Mouse (Mus musculus) forebrain, embryonic 13.5 days (tissue): ENCODE results near the gene Smim13. TPM values are rescaled to one million over a fixed set of nuclear protein-coding genes. Genes with fewer than 3 reads are reported as not detected.

Experiments used
- ATAC-seq: fragments of 200-750 bp; cut with Nextera tagmentation; 2 replicates; pipeline ENCODE4 v1.8.0; 2017
- H3K27ac ChIP-seq: fragments of 300-500 bp; sonication (generic); 2 replicates; pipeline ENCODE4 v1.5.1; 2015; ENCODE audit warnings: inconsistent platforms, mild to moderate bottlenecking, moderate library complexity
- H3K27me3 ChIP-seq: fragments of 300-500 bp; sonication (generic); 2 replicates; pipeline ENCODE4 v1.6.1; 2015; ENCODE audit warnings: mild to moderate bottlenecking, inconsistent platforms
- H3K36me3 ChIP-seq: fragments of 300-500 bp; sonication (generic); 2 replicates; pipeline ENCODE4 v1.6.1; 2015; ENCODE audit warnings: mild to moderate bottlenecking, inconsistent platforms; ENCODE audit not compliant: poor library complexity, severe bottlenecking
- H3K4me1 ChIP-seq: fragments of 300-500 bp; sonication (generic); 2 replicates; pipeline ENCODE4 v1.6.1; 2015; ENCODE audit warnings: inconsistent platforms
- H3K4me2 ChIP-seq: fragments of 300-500 bp; sonication (generic); 2 replicates; pipeline ENCODE4 v1.6.1; 2015; ENCODE audit warnings: inconsistent platforms, mild to moderate bottlenecking, moderate library complexity
- H3K4me3 ChIP-seq: fragments of 300-500 bp; sonication (generic); 2 replicates; pipeline ENCODE4 v1.5.1; 2015; ENCODE audit warnings: mild to moderate bottlenecking, inconsistent platforms
- H3K9ac ChIP-seq: fragments of 300-500 bp; sonication (generic); 2 replicates; pipeline ENCODE4 v1.6.1; 2015; ENCODE audit warnings: mild to moderate bottlenecking, inconsistent platforms
- H3K9me3 ChIP-seq: fragments of 300-500 bp; sonication (generic); replicated peaks from 2 replicates; pipeline ENCODE4 v1.6.1; 2016; ENCODE audit warnings: inconsistent platforms
- WGBS: fragments of 180-500 bp; shearing (Covaris S2); methylation state at CpG from one replicate; pipeline ENCODE4 v1.1.7; 2015; 5-methylcytosine and 5-hydroxymethylcytosine counted together
- polyA plus RNA-seq: library from polyadenylated mRNA; unstranded; fragments of >200 nt; fragmentation: Nextera tagmentation; extraction: Ambion mirVana; gene quantifications from 2 replicates; pipeline ENCODE4 v1.2.1, GENCODE M21; 2015

Gene Smim13
- polyA plus RNA-seq, 1 experiment from 2014 or later: 14.6 TPM

GRCm38 (mm10) chr13:41263304-41264006 is 13.8 kb downstream of the Smim13 start:
- WGBS: 93% methylated on average over 5 of the region's 5 CpGs

DNA sequence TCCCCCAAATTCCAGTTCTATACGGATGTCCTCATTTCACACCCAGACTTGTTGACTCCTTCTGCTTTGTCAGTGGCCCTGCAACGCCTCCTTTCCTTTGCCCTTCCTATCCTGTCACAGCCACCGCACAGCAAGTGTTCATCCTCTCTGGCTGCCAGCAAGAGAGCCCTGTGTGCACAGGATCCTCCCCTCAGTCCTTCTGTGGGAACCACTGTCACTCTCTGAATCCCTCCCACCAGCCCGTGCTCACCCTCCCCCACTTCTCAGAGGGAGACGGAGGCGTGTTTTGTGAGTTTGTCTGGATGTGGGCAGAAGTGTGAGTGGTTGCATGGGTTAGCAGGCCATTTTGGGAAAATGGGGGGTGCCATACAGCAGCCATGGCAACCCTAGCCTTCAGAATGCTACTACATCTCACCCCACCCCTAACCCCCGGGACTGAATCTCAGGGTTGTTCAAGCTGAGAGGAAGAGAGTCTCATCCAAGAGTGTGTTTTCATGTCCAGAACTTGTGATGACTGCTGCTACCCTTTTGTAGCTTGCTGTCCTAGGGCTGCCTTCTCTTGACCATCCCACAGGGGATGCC is 18.3 kb downstream of the Smim13 start:
- Histone ChIP-seq H3K27me3 (no peaks in the 10 kb centered on the region), H3K4me3 (no peak overlapping the region), H3K9ac (no peak overlapping the region), H3K27ac (no peak overlapping the region), H3K9me3 (no peaks in the 10 kb centered on the region), H3K4me1 (peaks cover 4% of the 10 kb centered on the region; the same call in 1 of the 2 replicates), H3K4me2 (no peak overlapping the region), H3K36me3 (no peaks in the 10 kb centered on the region)
- WGBS: 46% methylated on average over 7 of the region's 7 CpGs
- no peak for ATAC-seq

More at GRCm38 (mm10) chr13:41263304-41264006, 13.8 kb downstream of the Smim13 start:
- no peak overlapping the region for H3K4me2 ChIP-seq
- H3K9me3 ChIP-seq: no peaks in the 10 kb centered on the region
- no peaks in the 10 kb centered on the region for H3K36me3 ChIP-seq
- no peaks in the 10 kb centered on the region for H3K27me3 ChIP-seq
- H3K4me1 ChIP-seq: peaks cover 4% of the 10 kb centered on the region; the same call in 1 of the 2 replicates
- no peak for ATAC-seq
- no peak overlapping the region for H3K4me3 ChIP-seq
- H3K9ac ChIP-seq: no peak overlapping the region
- H3K27ac ChIP-seq: no peak overlapping the region

DNA sequence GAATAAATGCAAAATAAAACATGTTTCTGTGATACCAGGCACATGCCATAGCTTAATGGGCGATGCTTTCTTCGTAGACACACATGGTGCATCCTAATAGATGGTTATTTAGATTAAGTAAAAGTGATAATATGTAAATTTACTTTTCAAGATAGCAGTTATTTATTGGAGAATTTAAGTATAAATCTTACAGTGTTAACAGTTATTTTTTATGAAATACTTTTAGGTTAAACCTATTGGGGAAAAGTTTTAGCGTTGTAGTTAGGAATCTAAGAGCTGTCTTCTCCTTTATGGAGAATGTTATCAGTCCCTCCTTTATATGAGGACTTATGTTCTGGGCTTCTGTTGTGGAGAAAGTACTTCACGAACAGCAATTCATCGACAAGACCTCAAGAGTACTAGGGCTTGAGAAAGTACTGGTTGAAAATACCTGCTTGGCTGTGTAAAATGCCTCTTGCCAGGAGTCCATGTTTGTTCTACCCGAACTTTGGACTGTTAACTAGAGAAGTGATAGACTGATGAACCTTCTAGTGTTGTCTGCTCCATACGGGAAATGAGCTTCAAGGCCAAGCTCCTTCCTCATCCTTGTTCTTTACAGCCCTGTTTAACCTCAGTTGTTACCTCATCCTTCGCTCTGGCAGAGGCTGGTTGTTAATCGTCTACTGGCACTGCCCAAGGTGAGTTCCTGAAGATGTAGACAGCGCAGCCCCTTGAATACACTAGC is 24.4 kb downstream of the Smim13 start, which contains the start of gene Gm17364:
TSS of gene Gm17364 (minus strand) at position 51 of the 724 bp plus-strand sequence.
- Histone ChIP-seq H3K27me3 (no peaks in the 10 kb centered on the region), H3K4me2 (no peak within 1 kb of the TSS), H3K27ac (no peak within 1 kb of the TSS), H3K4me1 (no peaks in the 10 kb centered on the region), H3K4me3 (no peak within 1 kb of the TSS), H3K9ac (no peak within 1 kb of the TSS), H3K36me3 (0 out of 2 replicates have a peak, but pooled peaks cover 3% of the 10 kb centered on the region), H3K9me3 (no peaks in the 10 kb centered on the region; the same call in 1 of the 2 replicates)
- WGBS: 92% methylated on average over 10 of the region's 10 CpGs
- no peak for ATAC-seq

DNA sequence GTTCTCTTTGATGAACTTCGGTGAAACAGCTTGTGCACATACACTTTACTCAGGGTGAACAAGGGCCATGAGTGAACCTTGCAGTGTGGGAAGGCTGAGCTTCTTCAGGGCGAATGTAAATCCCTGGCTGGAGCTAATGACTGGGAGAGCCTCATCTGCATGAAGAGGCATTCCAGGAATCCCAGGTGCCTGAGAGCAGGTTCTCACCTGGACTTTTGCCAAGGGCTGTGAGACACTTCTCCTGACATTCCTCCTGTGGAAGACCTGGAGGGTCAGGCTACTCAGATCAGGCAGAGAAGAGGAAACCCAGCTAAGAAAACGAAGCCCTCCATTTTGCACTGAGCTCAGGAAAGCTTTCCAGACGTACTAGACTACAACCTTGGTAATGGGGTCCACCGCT is 31.1 kb downstream of the Smim13 start:
- no peaks in the 10 kb centered on the region for H3K4me1 ChIP-seq
- H3K27ac ChIP-seq: no peak overlapping the region
- no peaks in the 10 kb centered on the region for H3K27me3 ChIP-seq
- no peak overlapping the region for H3K4me3 ChIP-seq
- no peak overlapping the region for H3K9ac ChIP-seq
- 66% methylated on average over 5 of the region's 5 CpGs for WGBS
- no peak for ATAC-seq
- no peaks in the 10 kb centered on the region; the same call in 1 of the 2 replicates for H3K9me3 ChIP-seq
- no peak overlapping the region for H3K4me2 ChIP-seq
- no peaks in the 10 kb centered on the region for H3K36me3 ChIP-seq

GRCm38 (mm10) chr13:41283256-41283655 is 33.6 kb downstream of the Smim13 start:
- peaks cover 2% of the 10 kb centered on the region; the same call in 1 of the 2 replicates for H3K4me1 ChIP-seq
- peak; percentile 72 for ATAC-seq
- H3K4me3 ChIP-seq: no peak overlapping the region
- 25% methylated on average over 5 of the region's 5 CpGs for WGBS
- H3K27ac ChIP-seq: no peak overlapping the region
- H3K36me3 ChIP-seq: no peaks in the 10 kb centered on the region
- H3K27me3 ChIP-seq: no peaks in the 10 kb centered on the region
- no peaks in the 10 kb centered on the region for H3K9me3 ChIP-seq
- no peak overlapping the region for H3K4me2 ChIP-seq
- no peak overlapping the region for H3K9ac ChIP-seq

DNA sequence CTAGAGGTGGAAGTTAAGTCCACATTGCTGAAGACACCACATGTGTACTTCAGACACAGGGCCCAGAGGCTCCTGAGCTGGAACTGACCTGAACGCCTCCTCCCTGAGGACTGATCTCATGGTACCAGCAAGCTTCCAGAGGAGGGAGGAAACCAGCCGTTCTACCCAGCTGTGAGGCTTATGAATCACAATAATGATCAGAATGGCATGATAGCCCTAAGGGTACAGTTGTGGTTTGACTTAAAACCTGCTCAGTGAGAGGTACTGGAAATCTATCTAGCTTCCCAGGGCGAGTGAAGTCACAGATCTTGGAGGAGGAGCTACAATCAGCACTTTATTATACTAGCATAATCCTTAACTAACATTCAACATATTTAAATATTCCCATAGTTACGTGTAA is 35.8 kb downstream of the Smim13 start:
- H3K4me1 ChIP-seq: peaks cover 2% of the 10 kb centered on the region; the same call in 1 of the 2 replicates
- no peak overlapping the region for H3K9ac ChIP-seq
- no peak overlapping the region for H3K4me3 ChIP-seq
- no peaks in the 10 kb centered on the region for H3K27me3 ChIP-seq
- 83% methylated on average over 4 of the region's 4 CpGs for WGBS
- H3K36me3 ChIP-seq: no peaks in the 10 kb centered on the region
- no peak overlapping the region for H3K27ac ChIP-seq
- no peak for ATAC-seq
- no peak overlapping the region for H3K4me2 ChIP-seq
- no peaks in the 10 kb centered on the region for H3K9me3 ChIP-seq

- no peak for ATAC-seq
- H3K9me3 ChIP-seq: no peaks in the 10 kb centered on the region; the same call in 1 of the 2 replicates
- 80% methylated on average over 3 of the region's 3 CpGs for WGBS
- no peak overlapping the region for H3K4me2 ChIP-seq
- H3K27me3 ChIP-seq: no peaks in the 10 kb centered on the region
- no peak overlapping the region for H3K9ac ChIP-seq
- no peak overlapping the region for H3K27ac ChIP-seq
- no peaks in the 10 kb centered on the region for H3K36me3 ChIP-seq
- H3K4me1 ChIP-seq: peaks cover 2% of the 10 kb centered on the region; the same call in 1 of the 2 replicates
- H3K4me3 ChIP-seq: no peak overlapping the region
These were observed 36.6 kb downstream of the Smim13 start for GRCm38 (mm10) chr13:41286285-41286684.

DNA sequence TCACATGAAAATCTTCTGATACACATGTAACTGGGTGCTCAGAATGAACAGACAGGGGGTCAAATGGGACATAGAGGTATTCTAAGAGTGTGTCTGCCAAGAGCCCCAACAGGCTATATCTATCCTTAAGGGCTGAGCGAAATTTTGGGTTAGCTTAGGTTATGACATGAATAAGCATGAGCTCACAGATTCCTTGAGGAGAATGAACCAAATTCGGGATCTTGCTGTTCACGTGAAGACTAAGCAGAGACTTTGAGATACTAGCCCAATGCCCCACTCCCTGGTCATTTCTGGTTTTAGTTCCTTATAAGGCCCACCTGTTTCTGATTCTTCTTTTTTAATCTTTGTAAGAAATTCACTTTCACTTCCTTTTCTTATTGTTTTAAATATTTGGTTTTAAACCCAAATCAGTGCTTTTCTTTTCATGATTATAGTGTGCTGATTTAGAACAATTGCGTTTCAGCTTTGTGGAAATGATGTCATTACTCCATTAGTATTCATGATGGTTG is 41.9 kb downstream of the Smim13 start:
- Histone ChIP-seq H3K4me3 (no peak overlapping the region), H3K9ac (no peak overlapping the region), H3K27ac (no peak overlapping the region), H3K27me3 (no peaks in the 10 kb centered on the region), H3K9me3 (no peaks in the 10 kb centered on the region; the same call in 1 of the 2 replicates), H3K36me3 (no peaks in the 10 kb centered on the region), H3K4me1 (peaks cover 1% of the 10 kb centered on the region; the same call in 1 of the 2 replicates), H3K4me2 (no peak overlapping the region)
- ATAC-seq: no peak
- WGBS: 86% methylated on average over 4 of the region's 4 CpGs

GRCm38 (mm10) chr13:41293595-41293994 is 44.0 kb downstream of the Smim13 start:
- Histone ChIP-seq H3K36me3 (no peaks in the 10 kb centered on the region), H3K27ac (no peak overlapping the region), H3K4me2 (no peak overlapping the region), H3K4me3 (no peak overlapping the region), H3K4me1 (no peaks in the 10 kb centered on the region), H3K9ac (no peak overlapping the region), H3K27me3 (no peaks in the 10 kb centered on the region), H3K9me3 (no peaks in the 10 kb centered on the region; the same call in 1 of the 2 replicates)
- no peak for ATAC-seq
- 43% methylated on average over 5 of the region's 5 CpGs for WGBS

- WGBS: 87% methylated on average over 6 of the region's 6 CpGs
- no peaks in the 10 kb centered on the region for H3K4me1 ChIP-seq
- no peak overlapping the region for H3K4me2 ChIP-seq
These were observed 46.2 kb downstream of the Smim13 start for GRCm38 (mm10) chr13:41295886-41296285.

GRCm38 (mm10) chr13:41296396-41296795 is 46.8 kb downstream of the Smim13 start:
- Histone ChIP-seq H3K4me2 (no peak overlapping the region), H3K9me3 (no peaks in the 10 kb centered on the region; the same call in 1 of the 2 replicates), H3K9ac (no peak overlapping the region), H3K4me3 (no peak overlapping the region), H3K27me3 (no peaks in the 10 kb centered on the region), H3K4me1 (no peaks in the 10 kb centered on the region), H3K27ac (no peak overlapping the region), H3K36me3 (no peaks in the 10 kb centered on the region)
- 89% methylated on average over 10 of the region's 10 CpGs for WGBS
- ATAC-seq: no peak

More at GRCm38 (mm10) chr13:41295886-41296285, 46.2 kb downstream of the Smim13 start:
- H3K9ac ChIP-seq: no peak overlapping the region
- H3K27me3 ChIP-seq: no peaks in the 10 kb centered on the region
- no peak overlapping the region for H3K27ac ChIP-seq
- ATAC-seq: no peak
- H3K36me3 ChIP-seq: no peaks in the 10 kb centered on the region
- no peak overlapping the region for H3K4me3 ChIP-seq
- H3K9me3 ChIP-seq: no peaks in the 10 kb centered on the region; the same call in 1 of the 2 replicates

DNA sequence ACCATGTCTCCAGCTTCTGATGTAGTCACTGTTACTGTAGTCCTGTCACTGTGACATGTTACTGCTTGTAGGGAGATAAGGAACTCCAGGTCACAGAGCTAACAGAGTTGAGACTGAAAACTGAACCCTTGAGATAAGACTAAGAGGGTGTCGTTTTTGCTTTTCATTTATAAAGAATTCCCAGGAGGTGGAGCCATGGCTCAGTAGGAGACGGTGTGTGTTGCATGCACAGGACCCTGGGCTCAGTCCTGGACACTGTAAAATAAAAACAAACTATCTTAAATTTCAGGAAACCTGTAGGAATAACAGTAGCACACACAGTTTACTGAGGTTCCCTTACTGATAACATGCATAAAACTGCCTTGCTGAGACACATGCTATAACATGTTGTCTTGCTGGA is 48.9 kb downstream of the Smim13 start:
- no peaks in the 10 kb centered on the region for H3K4me1 ChIP-seq
- no peak for ATAC-seq
- H3K27ac ChIP-seq: no peak overlapping the region
- 57% methylated on average over 2 of the region's 2 CpGs for WGBS
- H3K9ac ChIP-seq: no peak overlapping the region
- no peaks in the 10 kb centered on the region for H3K27me3 ChIP-seq
- no peaks in the 10 kb centered on the region for H3K9me3 ChIP-seq
- no peak overlapping the region for H3K4me3 ChIP-seq
- H3K36me3 ChIP-seq: no peaks in the 10 kb centered on the region
- no peak overlapping the region for H3K4me2 ChIP-seq
